Mouse (Mus musculus) gastrocnemius, adult 18-20 months (tissue): ENCODE data around the gene Rcan1. TPM values are rescaled to one million over a fixed set of nuclear protein-coding genes. Genes with fewer than 3 reads are reported as not detected.

Experiments
- DNase-seq: peaks from one replicate; pipeline ENCODE4 v3.0.0; 2021; ENCODE audit warnings: low spot score
- total RNA-seq, 2 experiments: library from RNA; stranded (reverse); gene quantifications; 2 replicates each; pipeline ENCODE4 v1.2.3; 2021

The Rcan1 gene
- total RNA-seq, 2 experiments from 2014 or later, result 53.2 to 329 TPM

GRCm38 (mm10) chr16:92355366-92355765 is 115.3 kb downstream of the Rcan1 start:
- DNase-seq, result no peak

GRCm38 (mm10) chr16:92353897-92354296 is 116.8 kb downstream of the Rcan1 start:
- no peak for DNase-seq

GRCm38 (mm10) chr16:92353295-92353694 is 117.4 kb downstream of the Rcan1 start:
- DNase-seq, result no peak

DNA sequence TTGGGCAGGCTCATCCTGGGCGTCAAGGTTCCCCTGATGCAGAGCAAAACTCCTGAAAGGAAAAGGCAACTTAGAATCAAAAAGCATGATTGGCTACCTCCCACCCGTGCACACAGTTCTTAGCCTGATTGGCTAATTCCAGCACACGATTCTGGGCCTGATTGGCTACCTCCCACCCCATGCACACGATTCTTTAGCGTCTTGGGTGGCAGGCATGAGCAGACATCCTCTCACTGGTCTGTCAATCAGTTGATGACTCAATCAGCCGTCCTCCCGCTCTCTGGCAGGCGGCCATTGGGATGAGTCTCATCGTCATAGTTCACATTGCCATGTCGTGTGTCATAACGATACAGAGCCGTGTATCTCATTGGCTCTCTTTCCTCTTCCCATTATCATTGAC is 121.7 kb downstream of the Rcan1 start:
- no peak for DNase-seq

- DNase-seq, result no peak
Measured at GRCm38 (mm10) chr16:92346297-92346916, 124.3 kb downstream of the Rcan1 start.

DNA sequence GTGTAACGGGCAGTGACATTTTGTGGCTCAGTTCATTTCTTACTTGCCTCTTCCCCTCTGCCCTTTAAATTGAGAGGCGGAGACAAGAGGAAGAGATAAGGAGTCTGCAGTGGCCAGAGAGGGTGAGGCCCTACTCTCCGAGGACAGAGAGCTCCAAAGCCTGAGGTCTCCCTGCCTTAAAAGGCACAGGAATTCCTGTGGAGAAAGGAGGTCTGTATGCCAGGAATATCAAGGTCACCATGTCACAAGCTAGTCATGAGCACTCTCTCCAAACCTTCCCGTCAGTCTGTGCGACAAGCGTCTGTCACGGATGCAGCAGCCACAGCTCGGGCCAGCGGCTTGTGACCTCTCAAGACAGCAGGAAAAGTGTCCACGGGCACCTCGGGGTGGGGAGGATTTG is 125.5 kb downstream of the Rcan1 start:
- no peak for DNase-seq

Other genes with a start within 250 kb of the Rcan1 start
- not detected for gene Kcne2, start 178.5 kb downstream of the Rcan1 start, total RNA-seq
- 10 to 100 TPM; 72.4 to 76.2 TPM for gene Smim11, start 169.6 kb downstream of the Rcan1 start, total RNA-seq
- gene Fam243, start 149.4 kb downstream of the Rcan1 start, total RNA-seq, result not detected
- gene Kcne1, start 111.4 kb downstream of the Rcan1 start, total RNA-seq, result not detected
- under 1 TPM in 1 of 2 experiments, not detected in 1; 0.14 TPM for gene Clic6, start 14.9 kb upstream of the Rcan1 start, total RNA-seq